Mouse (Mus musculus): ENCODE data around the gene Arnt2. TPM values are rescaled to one million over a fixed set of nuclear protein-coding genes. Genes with fewer than 3 reads are reported as not detected.

Gene Arnt2
- total and polyA plus RNA-seq, 3 experiments: 0.03 to 0.27 (median 0.17) TPM

- dilution Hi-C loops (cut with MboI; ENCODE audit: extremely low pct_ligation_motif_present, extremely low pct_unique_long_range_greater_than_20kb, low sequenced_read_pairs): no loop called here
- no peaks in the 10 kb centered on the region for H3K4me1 ChIP-seq (ENCODE audit: control insufficient read depth in 1 of 2, insufficient read depth in 2 of 2)
Observed at GRCm38 (mm10) chr7:84307329-84307925, 102.5 kb downstream of the Arnt2 start.

GRCm38 (mm10) chr7:84300261-84300660, 109.7 kb downstream of the Arnt2 start:
- no peak overlapping the region for H3K4me2 ChIP-seq (ENCODE audit: insufficient read depth, low read depth, poor library complexity, severe bottlenecking)
- no peak for TF ChIP-seq E2F4 (IDR thresholded peaks at IDR 0.05; ENCODE audit: insufficient replicate concordance, low read depth, low read length)
- no peak for TF ChIP-seq CTCF (conservative IDR thresholded peaks at IDR 0.05 in 1 of 2, IDR thresholded peaks at IDR 0.05 in 1 of 2; ENCODE audit: low read depth in 2 of 2, low read length in 2 of 2)
- no peak for TF ChIP-seq MXI1 (IDR thresholded peaks at IDR 0.05; ENCODE audit: low read depth, low read length)
- no peak for TF ChIP-seq PAX5 (IDR thresholded peaks at IDR 0.05; ENCODE audit: low read length)
- no peak for TF ChIP-seq IRF4 (IDR thresholded peaks at IDR 0.05; ENCODE audit: low read depth, low read length)
- TF ChIP-seq CHD2 (IDR thresholded peaks at IDR 0.05; ENCODE audit: low read length): no peak
- no peak for TF ChIP-seq TCF12 (IDR thresholded peaks at IDR 0.05; ENCODE audit: low read depth, low read length)
- TF ChIP-seq UBTF (IDR thresholded peaks at IDR 0.05; ENCODE audit: low read depth, low read length): no peak
- no peak for TF ChIP-seq TBP (conservative IDR thresholded peaks at IDR 0.05; ENCODE audit: low read depth, low read length)
- no peak for TF ChIP-seq POLR2A (IDR thresholded peaks at IDR 0.05; ENCODE audit: low read depth, low read length)
- TF ChIP-seq POLR2AphosphoS2 (IDR thresholded peaks at IDR 0.05; ENCODE audit: low read depth, low read length): no peak
- no peak for TF ChIP-seq USF2 (conservative IDR thresholded peaks at IDR 0.05; ENCODE audit: low read depth, low read length)
- TF ChIP-seq KAT2A (IDR thresholded peaks at IDR 0.05; ENCODE audit: insufficient replicate concordance, low read length): no peak
- no peak for TF ChIP-seq MYC (IDR thresholded peaks at IDR 0.05; ENCODE audit: low read depth, low read length)
- no peak for TF ChIP-seq ETS1 (conservative IDR thresholded peaks at IDR 0.05; ENCODE audit: low read depth, low read length)
- no peak for TF ChIP-seq MEF2A (IDR thresholded peaks at IDR 0.05; ENCODE audit: borderline replicate concordance, low read depth, low read length)
- no peak for TF ChIP-seq JUN (IDR thresholded peaks at IDR 0.05; ENCODE audit: insufficient read depth, low read depth, low read length)
- no peak for TF ChIP-seq RCOR1 (conservative IDR thresholded peaks at IDR 0.05; ENCODE audit: low read depth, low read length)
- TF ChIP-seq JUND (conservative IDR thresholded peaks at IDR 0.05; ENCODE audit: low read depth, low read length): no peak
- in situ Hi-C loops (cut with MboI; ENCODE audit: low pct_ligation_motif_present, low pct_unique_long_range_greater_than_20kb, low sequenced_read_pairs): no loop called here
- H3K4me3 ChIP-seq (replicated peaks in 1 of 3; ENCODE audit: low read depth in 2 of 3, low read length in 2 of 3, poor library complexity in 1 of 3): no peak overlapping the region
- no peaks in the 10 kb centered on the region for H3K36me3 ChIP-seq (replicated peaks in 1 of 2; ENCODE audit: control insufficient read depth in 1 of 2, insufficient read depth in 1 of 2, low read length in 1 of 2)
- H3K9ac ChIP-seq (ENCODE audit: insufficient read depth, low read depth): no peak overlapping the region
- DNase-seq (ENCODE audit: extremely low read depth): no peak
- H3K9me3 ChIP-seq (replicated peaks; ENCODE audit: low read length): no peaks in the 10 kb centered on the region
- dilution Hi-C loops (cut with MboI; ENCODE audit: extremely low pct_ligation_motif_present, extremely low pct_unique_long_range_greater_than_20kb, low sequenced_read_pairs): no loop called here
- no peaks in the 10 kb centered on the region for H3K79me2 ChIP-seq (replicated peaks; ENCODE audit: control insufficient read depth, extremely low read depth, insufficient read depth, poor library complexity, severe bottlenecking)
- H3K27me3 ChIP-seq (replicated peaks): peaks cover 4% of the 10 kb centered on the region
- no peak overlapping the region for H3K27ac ChIP-seq (ENCODE audit: insufficient read depth, low read depth)
- no peaks in the 10 kb centered on the region for H3K4me1 ChIP-seq (ENCODE audit: control insufficient read depth in 1 of 2, insufficient read depth in 2 of 2)

More at GRCm38 (mm10) chr7:84307329-84307925, 102.5 kb downstream of the Arnt2 start:
- Histone ChIP-seq H3K27ac (ENCODE audit: insufficient read depth, low read depth) (no peak overlapping the region), H3K4me2 (ENCODE audit: insufficient read depth, low read depth, poor library complexity, severe bottlenecking) (no peak overlapping the region), H3K36me3 (replicated peaks in 1 of 2; ENCODE audit: control insufficient read depth in 1 of 2, insufficient read depth in 1 of 2, low read length in 1 of 2) (no peaks in the 10 kb centered on the region), H3K9me3 (replicated peaks; ENCODE audit: low read length) (no peaks in the 10 kb centered on the region), H3K4me3 (replicated peaks in 1 of 3; ENCODE audit: low read depth in 2 of 3, low read length in 2 of 3, poor library complexity in 1 of 3) (no peak overlapping the region), H3K9ac (ENCODE audit: insufficient read depth, low read depth) (no peak overlapping the region), H3K27me3 (replicated peaks) (peaks cover 1% of the 10 kb centered on the region), H3K79me2 (replicated peaks; ENCODE audit: control insufficient read depth, extremely low read depth, insufficient read depth, poor library complexity, severe bottlenecking) (no peaks in the 10 kb centered on the region)
- in situ Hi-C loops (cut with MboI; ENCODE audit: low pct_ligation_motif_present, low pct_unique_long_range_greater_than_20kb, low sequenced_read_pairs): no loop called here
- TF ChIP-seq POLR2AphosphoS2 (IDR thresholded peaks at IDR 0.05; ENCODE audit: low read depth, low read length): no peak
- no peak for TF ChIP-seq IRF4 (IDR thresholded peaks at IDR 0.05; ENCODE audit: low read depth, low read length)
- TF ChIP-seq E2F4 (IDR thresholded peaks at IDR 0.05; ENCODE audit: insufficient replicate concordance, low read depth, low read length): no peak
- no peak for TF ChIP-seq USF1 (IDR thresholded peaks at IDR 0.05; ENCODE audit: low read depth, low read length)
- no peak for TF ChIP-seq HCFC1 (IDR thresholded peaks at IDR 0.05; ENCODE audit: low read depth, low read length)
- no peak for TF ChIP-seq POLR2A (IDR thresholded peaks at IDR 0.05; ENCODE audit: low read depth, low read length)
- no peak for TF ChIP-seq SIN3A (IDR thresholded peaks at IDR 0.05; ENCODE audit: low read length)
- no peak for TF ChIP-seq NRF1 (IDR thresholded peaks at IDR 0.05; ENCODE audit: low read depth, low read length)
- DNase-seq (ENCODE audit: extremely low read depth): no peak
